Mouse (Mus musculus): ENCODE measurements around the gene Ttc19.

Gene Ttc19

GRCm38 (mm10) chr11:62280675-62281600, at the start of gene Ttc19, which contains the start of gene Zswim7:
Gene Ttc19, plus strand, starts transcription at chr11:62281473.
Gene Zswim7, minus strand, starts transcription at chr11:62281375.
- DNase-seq (ENCODE audit: low spot score), result peak; percentile 75

GRCm38 (mm10) chr11:62240631-62241261, 40.5 kb upstream of the Ttc19 start:
- no peak for DNase-seq (ENCODE audit: low spot score)

- DNase-seq (ENCODE audit: low spot score), result no peak
Observed at GRCm38 (mm10) chr11:62243871-62244270, 37.4 kb upstream of the Ttc19 start.

GRCm38 (mm10) chr11:62244471-62244870, 36.8 kb upstream of the Ttc19 start:
- no peak for DNase-seq (ENCODE audit: low spot score)

DNA sequence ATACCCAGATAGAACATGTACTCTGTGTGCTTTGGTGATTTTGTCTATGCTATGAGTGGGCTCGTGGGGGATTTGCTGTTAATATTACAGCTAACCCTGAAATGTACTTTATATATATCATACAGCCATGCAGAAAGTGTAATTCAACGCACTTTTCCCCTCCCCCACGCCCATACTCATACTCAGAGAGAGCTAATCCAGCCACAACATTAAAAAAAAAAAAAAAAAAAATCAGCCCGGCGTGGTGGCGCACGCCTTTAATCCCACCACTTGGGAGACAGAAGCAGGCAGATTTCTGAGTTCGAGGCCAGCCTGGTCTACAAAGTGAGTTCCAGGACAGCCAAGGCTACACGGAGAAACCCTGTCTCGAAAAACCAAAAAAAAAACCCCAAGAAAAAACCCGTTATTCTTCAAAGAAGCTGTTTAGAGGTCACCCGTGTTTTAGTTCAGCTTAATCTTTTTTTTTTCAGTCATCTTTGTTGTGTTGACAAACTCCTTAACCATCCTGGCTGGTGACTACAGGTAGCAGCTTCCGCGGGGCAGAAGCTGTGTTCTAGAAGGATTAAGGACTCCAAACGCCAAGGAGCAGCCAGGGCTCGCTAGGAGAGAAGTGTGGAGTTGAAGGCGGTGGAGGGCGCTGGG, 33.4 kb upstream of the Ttc19 start:
- DNase-seq (ENCODE audit: low spot score), result no peak

GRCm38 (mm10) chr11:62248401-62249244, 32.6 kb upstream of the Ttc19 start, which contains the start of gene Adora2b:
Gene Adora2b, plus strand, starts transcription at chr11:62248984.
- DNase-seq (ENCODE audit: low spot score), result peak; percentile 28

GRCm38 (mm10) chr11:62249266-62250037, 31.8 kb upstream of the Ttc19 start:
- no peak for DNase-seq (ENCODE audit: low spot score)

DNA sequence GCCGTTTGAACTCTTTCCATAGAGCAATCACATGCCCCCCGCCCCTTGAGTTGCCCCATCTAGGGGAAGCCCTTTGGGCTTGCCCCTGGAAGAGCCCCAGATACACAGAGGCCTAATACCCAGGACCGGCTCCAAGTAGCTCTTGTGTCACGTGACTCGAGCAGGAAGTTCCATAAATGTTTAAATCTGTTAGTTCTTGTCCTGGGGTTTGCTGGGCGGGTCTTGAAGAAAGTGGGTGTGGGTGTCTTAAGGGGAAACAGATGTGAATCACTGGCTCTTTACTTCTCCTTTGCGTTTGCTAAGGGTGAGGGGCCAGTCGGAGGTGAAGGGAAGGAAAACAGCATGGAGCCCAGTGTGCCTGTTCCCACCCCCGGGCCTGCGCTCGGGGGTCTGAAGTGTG, 30.2 kb upstream of the Ttc19 start:
- no peak for DNase-seq (ENCODE audit: low spot score)

- DNase-seq (ENCODE audit: low spot score), result no peak
Observed at GRCm38 (mm10) chr11:62253380-62253779, 27.9 kb upstream of the Ttc19 start.

DNA sequence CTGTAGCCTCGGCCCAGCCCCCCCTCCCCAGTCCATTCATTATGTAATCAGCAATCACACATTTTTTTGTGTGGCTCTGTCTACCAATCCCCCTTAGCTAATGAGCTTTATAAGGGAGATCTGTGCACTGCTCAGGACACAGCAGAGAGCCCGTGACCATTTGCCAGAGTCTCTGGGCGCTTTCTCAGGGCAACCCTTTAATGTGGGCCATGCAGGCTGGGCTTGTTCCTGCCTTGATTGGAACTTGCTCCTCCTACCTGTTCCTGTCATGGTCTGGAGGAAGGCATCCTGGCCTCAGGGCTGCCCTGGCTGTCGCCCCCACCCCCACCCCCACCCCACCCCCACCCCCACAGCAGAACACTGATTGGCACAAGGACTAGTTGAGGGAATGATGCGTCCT, 22.1 kb upstream of the Ttc19 start:
- DNase-seq (ENCODE audit: low spot score), result no peak

DNA sequence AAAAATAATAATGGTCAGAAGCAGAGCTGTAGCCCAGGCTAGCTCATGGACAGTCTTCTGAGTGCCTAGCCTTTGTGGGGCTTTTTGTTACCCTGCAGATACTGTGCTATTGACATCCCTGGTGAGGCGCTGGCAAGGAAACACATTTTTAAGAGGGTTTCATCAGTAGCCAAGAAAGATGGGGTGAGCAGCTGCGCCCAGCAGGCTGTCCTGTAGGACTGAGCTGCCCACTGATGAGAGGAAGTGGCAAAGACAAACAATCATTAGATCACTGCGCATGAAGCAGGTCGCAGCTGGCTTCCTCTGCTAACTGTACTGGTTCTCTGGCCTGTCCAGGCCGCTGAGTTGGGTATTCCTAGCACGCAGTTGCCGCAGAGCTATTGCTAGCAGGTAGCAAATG, 17.7 kb upstream of the Ttc19 start:
- DNase-seq (ENCODE audit: low spot score), result no peak

GRCm38 (mm10) chr11:62264018-62264417, 17.3 kb upstream of the Ttc19 start:
- no peak for DNase-seq (ENCODE audit: low spot score)

GRCm38 (mm10) chr11:62265642-62266041, 15.6 kb upstream of the Ttc19 start:
- DNase-seq (ENCODE audit: low spot score), result no peak

DNA sequence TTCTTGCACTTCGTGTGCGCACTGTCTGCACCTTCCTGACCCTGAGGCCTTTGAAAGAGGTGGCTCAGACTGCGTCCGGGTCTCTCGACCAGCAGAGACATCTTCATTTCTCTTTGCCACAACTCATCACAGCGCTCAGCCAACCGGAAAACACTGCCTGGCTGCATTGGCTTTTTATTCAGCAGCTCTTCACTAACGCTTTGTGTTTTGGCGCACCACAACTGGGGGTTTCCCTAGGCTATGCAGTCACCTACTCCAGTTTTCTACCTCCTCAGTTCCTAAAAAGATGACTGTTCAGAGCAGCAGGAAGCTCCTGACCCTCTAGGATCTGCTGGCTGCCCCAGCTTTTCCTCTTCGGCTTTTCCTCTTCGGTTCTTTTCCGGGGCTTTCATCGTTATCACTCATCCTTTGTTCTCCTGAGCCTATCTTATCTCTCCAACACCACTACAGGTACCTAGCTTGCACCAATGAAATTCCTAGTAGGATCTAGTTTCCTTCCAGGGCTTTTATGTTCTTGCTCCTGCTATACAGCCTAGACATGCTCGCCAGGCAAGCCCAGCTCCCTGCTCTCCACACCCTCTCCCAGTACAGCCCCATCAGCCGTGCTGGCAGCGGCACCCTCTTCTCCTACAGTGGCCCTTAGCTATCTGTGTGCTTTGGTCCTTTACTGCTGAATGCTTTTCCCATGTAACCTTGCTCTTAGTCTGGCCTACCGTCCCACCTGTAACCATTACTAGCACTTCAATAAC, 14.6 kb upstream of the Ttc19 start:
- DNase-seq (ENCODE audit: low spot score), result no peak

- DNase-seq (ENCODE audit: low spot score), result no peak
Observed at GRCm38 (mm10) chr11:62268381-62268780, 12.9 kb upstream of the Ttc19 start.

GRCm38 (mm10) chr11:62269097-62269496, 12.2 kb upstream of the Ttc19 start:
- DNase-seq (ENCODE audit: low spot score), result no peak

- DNase-seq (ENCODE audit: low spot score), result no peak
Observed at GRCm38 (mm10) chr11:62270851-62271250, 10.4 kb upstream of the Ttc19 start.

DNA sequence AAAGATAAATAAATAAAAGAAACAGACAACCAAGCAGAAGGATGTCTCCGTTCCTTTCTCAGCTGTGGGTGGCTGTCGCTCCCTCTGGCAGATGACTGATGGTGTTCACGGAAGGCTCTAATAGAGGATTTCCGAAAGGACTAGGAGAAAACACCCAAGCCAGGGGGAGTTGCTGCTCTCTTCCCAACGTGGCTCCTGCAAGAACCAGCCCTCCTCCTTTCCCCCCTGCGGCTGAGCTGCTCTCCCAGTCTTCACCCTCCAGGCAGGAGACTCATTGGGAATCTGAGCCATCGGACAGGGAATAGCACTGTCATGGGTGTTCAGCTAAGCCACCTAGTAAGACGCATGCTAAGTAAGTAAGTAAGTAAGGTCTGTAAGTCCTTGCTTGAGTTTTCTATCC, 4.2 kb upstream of the Ttc19 start:
- DNase-seq (ENCODE audit: low spot score), result no peak

- no peak for DNase-seq (ENCODE audit: low spot score)
Observed at GRCm38 (mm10) chr11:62278027-62278426, 3.2 kb upstream of the Ttc19 start.

GRCm38 (mm10) chr11:62281601-62281997, 326 bp downstream of the Ttc19 start:
- DNase-seq (ENCODE audit: low spot score), result peak; percentile 25
